8 mouse cellular contexts compared by ENCODE assay signal in the genomic region with DNA sequence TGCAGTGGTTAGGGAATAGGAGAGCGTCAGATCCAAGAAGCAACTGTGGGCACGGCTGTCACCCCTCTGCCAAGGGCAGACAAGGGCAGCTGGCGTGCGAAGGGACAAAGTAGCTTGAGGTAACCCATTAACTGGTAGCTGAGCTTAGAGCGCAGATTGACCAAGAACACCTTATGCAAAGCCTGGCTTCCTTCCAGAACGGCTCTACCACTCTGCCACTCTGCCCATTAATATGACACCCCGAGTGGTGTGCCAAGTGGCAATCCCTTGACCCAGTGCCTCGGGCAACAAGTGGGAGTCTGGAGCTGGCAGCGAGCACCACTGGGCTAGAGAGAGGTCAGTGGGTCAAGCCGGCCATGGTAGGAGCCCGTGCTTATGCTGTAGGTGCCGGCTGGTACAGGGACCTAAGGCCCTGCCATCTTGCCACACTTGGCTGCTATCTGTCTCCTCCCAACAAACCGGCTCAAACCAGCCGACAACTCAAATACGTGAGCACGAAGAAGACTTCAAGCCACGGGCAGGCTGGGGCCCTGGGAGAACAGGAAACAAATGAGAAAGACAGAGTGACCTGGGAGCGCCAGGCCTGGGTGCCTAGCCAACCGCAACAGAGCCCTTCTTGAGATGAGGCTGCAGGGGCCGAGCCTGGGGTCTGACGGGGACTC.
DNase-seq lines count a peak whose midpoint lies in the region; ATAC-seq and TF ChIP-seq lines count a peak whose summit lies in the region.

No protein-coding gene starts in this region.

- no peak for TF ChIP-seq POLR2A in limb, embryonic 14.5 days (IDR thresholded peaks at IDR 0.05; ENCODE audit: borderline replicate concordance, extremely low read depth, insufficient read depth, insufficient read length)

- WGBS in embryonic facial prominence, embryonic 12.5 days = 48% methylated on average over 21 of the region's 21 CpGs
- WGBS in hindbrain, embryonic 14.5 days = 50% methylated on average over 21 of the region's 21 CpGs
- 68% methylated on average over 21 of the region's 21 CpGs for WGBS in limb, embryonic 14.5 days
- WGBS in neural tube, embryonic 13.5 days = 69% methylated on average over 21 of the region's 21 CpGs

- H3K4me3 ChIP-seq in embryonic facial prominence, embryonic 12.5 days = no peak overlapping the region
- no peak overlapping the region for H3K4me3 ChIP-seq in hindbrain, embryonic 14.5 days (replicated peaks; ENCODE audit: low read length)
- no peak overlapping the region for H3K4me3 ChIP-seq in limb, embryonic 14.5 days (replicated peaks; ENCODE audit: low read length)
- no peak overlapping the region for H3K4me3 ChIP-seq in neural tube, embryonic 13.5 days

- H3K27me3 ChIP-seq in embryonic facial prominence, embryonic 12.5 days = no peaks in the 10 kb centered on the region
- H3K27me3 ChIP-seq in hindbrain, embryonic 14.5 days (ENCODE audit: control insufficient read depth, insufficient read depth, low read length) = no peaks in the 10 kb centered on the region
- H3K27me3 ChIP-seq in limb, embryonic 14.5 days (ENCODE audit: control insufficient read depth, insufficient read depth, low read length) = no peaks in the 10 kb centered on the region
- H3K27me3 ChIP-seq in neural tube, embryonic 13.5 days = no peaks in the 10 kb centered on the region

- ATAC-seq in embryonic facial prominence, embryonic 12.5 days (ENCODE audit: insufficient number of reproducible peaks, insufficient read depth, low FRiP score, low TSS enrichment) = no peak
- peak; percentile 21; the same call in 1 of the 2 replicates for ATAC-seq in hindbrain, embryonic 14.5 days (ENCODE audit: low FRiP score)
- ATAC-seq in limb, embryonic 14.5 days (ENCODE audit: low FRiP score, low read depth) = no peak
- ATAC-seq in neural tube, embryonic 13.5 days (ENCODE audit: low read depth) = peak; percentile 13; the same call in 1 of the 2 replicates

- H3K9me3 ChIP-seq in embryonic facial prominence, embryonic 12.5 days = no peaks in the 10 kb centered on the region
- no peaks in the 10 kb centered on the region for H3K9me3 ChIP-seq in hindbrain, embryonic 14.5 days (ENCODE audit: control insufficient read depth, low read length)
- H3K9me3 ChIP-seq in limb, embryonic 14.5 days (ENCODE audit: control insufficient read depth, low read length) = no peaks in the 10 kb centered on the region
- H3K9me3 ChIP-seq in neural tube, embryonic 13.5 days = no peaks in the 10 kb centered on the region

- H3K9ac ChIP-seq in embryonic facial prominence, embryonic 12.5 days = 0 out of 2 replicates have a peak overlapping the region, but pooled peaks have one; percentile 34
- peak overlapping the region; percentile 44; the same call in 1 of the 2 replicates for H3K9ac ChIP-seq in hindbrain, embryonic 14.5 days
- H3K9ac ChIP-seq in limb, embryonic 14.5 days (ENCODE audit: low read depth, low read length, severe bottlenecking) = peak overlapping the region; percentile 34; the same call in 1 of the 2 replicates
- H3K9ac ChIP-seq in neural tube, embryonic 13.5 days = peak overlapping the region; percentile 61

- peak overlapping the region; percentile 88 for H3K27ac ChIP-seq in embryonic facial prominence, embryonic 12.5 days
- H3K27ac ChIP-seq in hindbrain, embryonic 14.5 days = peak overlapping the region; percentile 60
- H3K27ac ChIP-seq in limb, embryonic 14.5 days (replicated peaks; ENCODE audit: low read depth, low read length) = peak overlapping the region; percentile 81
- peak overlapping the region; percentile 76 for H3K27ac ChIP-seq in neural tube, embryonic 13.5 days (replicated peaks)

- peak; percentile 84 for DNase-seq in adrenal gland, postnatal 14 days
- DNase-seq in hindbrain, embryonic 14.5 days (ENCODE audit: low spot score) = no peak
- no peak for DNase-seq in limb, embryonic 14.5 days (ENCODE audit: low spot score)
- no peak for DNase-seq in thymus, postnatal 4 days
- no peak for DNase-seq in urinary bladder, adult 18-20 months (ENCODE audit: low spot score in 2 of 2)
- DNase-seq in layer of hippocampus, postnatal 36 days = no peak

- peaks cover 31% of the 10 kb centered on the region for H3K36me3 ChIP-seq in embryonic facial prominence, embryonic 12.5 days
- H3K36me3 ChIP-seq in hindbrain, embryonic 14.5 days (replicated peaks; ENCODE audit: control insufficient read depth, insufficient read depth) = no peaks in the 10 kb centered on the region
- peaks cover 66% of the 10 kb centered on the region for H3K36me3 ChIP-seq in limb, embryonic 14.5 days (ENCODE audit: control insufficient read depth, insufficient read depth, low read length)
- no peaks in the 10 kb centered on the region for H3K36me3 ChIP-seq in neural tube, embryonic 13.5 days

- H3K4me2 ChIP-seq in embryonic facial prominence, embryonic 12.5 days (replicated peaks) = peak overlapping the region; percentile 30
- H3K4me2 ChIP-seq in hindbrain, embryonic 14.5 days (replicated peaks) = peak overlapping the region; percentile 27; the same call in 1 of the 2 replicates
- H3K4me2 ChIP-seq in limb, embryonic 14.5 days (replicated peaks; ENCODE audit: low read depth, low read length, severe bottlenecking) = peak overlapping the region; percentile 20; the same call in 1 of the 2 replicates
- peak overlapping the region; percentile 27; the same call in 1 of the 2 replicates for H3K4me2 ChIP-seq in neural tube, embryonic 13.5 days

- H3K4me1 ChIP-seq in embryonic facial prominence, embryonic 12.5 days = peaks cover 37% of the 10 kb centered on the region
- H3K4me1 ChIP-seq in hindbrain, embryonic 14.5 days (replicated peaks; ENCODE audit: control insufficient read depth, insufficient read depth, low read length) = peaks cover 23% of the 10 kb centered on the region
- peaks cover 37% of the 10 kb centered on the region for H3K4me1 ChIP-seq in limb, embryonic 14.5 days (ENCODE audit: control insufficient read depth, insufficient read depth, low read length)
- peaks cover 51% of the 10 kb centered on the region for H3K4me1 ChIP-seq in neural tube, embryonic 13.5 days (replicated peaks)

Comparison
In these comparisons a context has a peak if more than half of its experiments do, and no peak if none do; other contexts are left out.
1. ATAC-seq: peak in hindbrain, embryonic 14.5 days (single experiment) and neural tube, embryonic 13.5 days (single experiment); none in embryonic facial prominence, embryonic 12.5 days (single experiment) and limb, embryonic 14.5 days (single experiment).
2. Peak in every context shown above with its lines, with median percentiles within 50 percentile points of each other: H3K27ac ChIP-seq, H3K4me2 ChIP-seq and H3K9ac ChIP-seq.